Mouse (Mus musculus): ENCODE results near the gene Trpv2. TPM values are rescaled to one million over a fixed set of nuclear protein-coding genes. Genes with fewer than 3 reads are reported as not detected.

The Trpv2 gene
- polyA plus RNA-seq, 1 experiment: 4.0 TPM

GRCm38 (mm10) chr11:62540969-62541368, 33.3 kb upstream of the Trpv2 start:
- Histone ChIP-seq H3K27me3 (ENCODE audit: control insufficient read depth, insufficient read depth, low read length) (no peaks in the 10 kb centered on the region), H3K36me3 (ENCODE audit: control insufficient read depth, insufficient read depth, low read length) (no peaks in the 10 kb centered on the region), H3K4me3 (ENCODE audit: low read depth, low read length) (no peak overlapping the region), H3K4me1 (ENCODE audit: control insufficient read depth, insufficient read depth, insufficient read length, low read length) (peaks cover 2% of the 10 kb centered on the region; the same call in 1 of the 2 replicates), H3K27ac (ENCODE audit: insufficient read depth, low read depth, low read length) (no peak overlapping the region)
- 49% methylated on average over 2 of the region's 2 CpGs for WGBS
- TF ChIP-seq CTCF (IDR thresholded peaks at IDR 0.05; ENCODE audit: extremely low read depth, insufficient read length, insufficient replicate concordance, low read depth, low read length) (no peak), POLR2A (IDR thresholded peaks at IDR 0.05; ENCODE audit: low read depth, low read length) (no peak)

GRCm38 (mm10) chr11:62541581-62541980, 32.7 kb upstream of the Trpv2 start:
- Histone ChIP-seq H3K27ac (ENCODE audit: insufficient read depth, low read depth, low read length) (no peak overlapping the region), H3K36me3 (ENCODE audit: control insufficient read depth, insufficient read depth, low read length) (no peaks in the 10 kb centered on the region), H3K4me1 (ENCODE audit: control insufficient read depth, insufficient read depth, insufficient read length, low read length) (peaks cover 2% of the 10 kb centered on the region; the same call in 1 of the 2 replicates), H3K27me3 (ENCODE audit: control insufficient read depth, insufficient read depth, low read length) (no peaks in the 10 kb centered on the region), H3K4me3 (ENCODE audit: low read depth, low read length) (no peak overlapping the region)
- TF ChIP-seq CTCF (IDR thresholded peaks at IDR 0.05; ENCODE audit: extremely low read depth, insufficient read length, insufficient replicate concordance, low read depth, low read length) (no peak), POLR2A (IDR thresholded peaks at IDR 0.05; ENCODE audit: low read depth, low read length) (no peak)
- 94% methylated on average over 8 of the region's 8 CpGs for WGBS

- Histone ChIP-seq H3K4me1 (ENCODE audit: control insufficient read depth, insufficient read depth, insufficient read length, low read length) (no peaks in the 10 kb centered on the region), H3K36me3 (ENCODE audit: control insufficient read depth, insufficient read depth, low read length) (no peaks in the 10 kb centered on the region), H3K27me3 (ENCODE audit: control insufficient read depth, insufficient read depth, low read length) (no peaks in the 10 kb centered on the region), H3K27ac (ENCODE audit: insufficient read depth, low read depth, low read length) (no peak overlapping the region), H3K4me3 (ENCODE audit: low read depth, low read length) (no peak overlapping the region)
- WGBS: 85% methylated on average over 3 of the region's 3 CpGs
- TF ChIP-seq CTCF (IDR thresholded peaks at IDR 0.05; ENCODE audit: extremely low read depth, insufficient read length, insufficient replicate concordance, low read depth, low read length): no peak
- no peak for TF ChIP-seq POLR2A (IDR thresholded peaks at IDR 0.05; ENCODE audit: low read depth, low read length)
These were observed 30.3 kb upstream of the Trpv2 start for GRCm38 (mm10) chr11:62543991-62544390.

GRCm38 (mm10) chr11:62549782-62550181, 24.5 kb upstream of the Trpv2 start:
- no peak overlapping the region for H3K4me3 ChIP-seq (ENCODE audit: low read depth, low read length)
- peaks cover 17% of the 10 kb centered on the region for H3K36me3 ChIP-seq (ENCODE audit: control insufficient read depth, insufficient read depth, low read length)
- peaks cover 2% of the 10 kb centered on the region; the same call in 1 of the 2 replicates for H3K4me1 ChIP-seq (ENCODE audit: control insufficient read depth, insufficient read depth, insufficient read length, low read length)
- peak overlapping the region; percentile 100 for H3K27ac ChIP-seq (ENCODE audit: insufficient read depth, low read depth, low read length)
- WGBS: under 1% methylated on average over 5 of the region's 5 CpGs
- no peak for TF ChIP-seq POLR2A (IDR thresholded peaks at IDR 0.05; ENCODE audit: low read depth, low read length)
- TF ChIP-seq CTCF (IDR thresholded peaks at IDR 0.05; ENCODE audit: extremely low read depth, insufficient read length, insufficient replicate concordance, low read depth, low read length): no peak
- no peaks in the 10 kb centered on the region for H3K27me3 ChIP-seq (ENCODE audit: control insufficient read depth, insufficient read depth, low read length)

- Histone ChIP-seq H3K36me3 (ENCODE audit: control insufficient read depth, insufficient read depth, low read length) (peaks cover 18% of the 10 kb centered on the region), H3K27me3 (ENCODE audit: control insufficient read depth, insufficient read depth, low read length) (no peaks in the 10 kb centered on the region), H3K4me1 (ENCODE audit: control insufficient read depth, insufficient read depth, insufficient read length, low read length) (peaks cover 4% of the 10 kb centered on the region), H3K27ac (ENCODE audit: insufficient read depth, low read depth, low read length) (peak overlapping the region; percentile 100), H3K4me3 (ENCODE audit: low read depth, low read length) (peak overlapping the region; percentile 81)
- under 1% methylated on average over 11 of the region's 11 CpGs for WGBS
- TF ChIP-seq POLR2A (IDR thresholded peaks at IDR 0.05; ENCODE audit: low read depth, low read length) (no peak), CTCF (IDR thresholded peaks at IDR 0.05; ENCODE audit: extremely low read depth, insufficient read length, insufficient replicate concordance, low read depth, low read length) (no peak)
These were observed 24.0 kb upstream of the Trpv2 start for GRCm38 (mm10) chr11:62550227-62550685.

- TF ChIP-seq POLR2A (IDR thresholded peaks at IDR 0.05; ENCODE audit: low read depth, low read length) (peak; percentile 85), CTCF (IDR thresholded peaks at IDR 0.05; ENCODE audit: extremely low read depth, insufficient read length, insufficient replicate concordance, low read depth, low read length) (no peak)
- no peaks in the 10 kb centered on the region for H3K27me3 ChIP-seq (ENCODE audit: control insufficient read depth, insufficient read depth, low read length)
- WGBS: under 1% methylated on average over 40 of the region's 40 CpGs
- H3K4me1 ChIP-seq (ENCODE audit: control insufficient read depth, insufficient read depth, insufficient read length, low read length): peaks cover 6% of the 10 kb centered on the region
- H3K4me3 ChIP-seq (ENCODE audit: low read depth, low read length): peak within 1 kb of the TSS; percentile 81
- H3K27ac ChIP-seq (ENCODE audit: insufficient read depth, low read depth, low read length): peak within 1 kb of the TSS; percentile 100
- peaks cover 18% of the 10 kb centered on the region for H3K36me3 ChIP-seq (ENCODE audit: control insufficient read depth, insufficient read depth, low read length)
These were observed 23.5 kb upstream of the Trpv2 start, which contains the start of gene Ubb for GRCm38 (mm10) chr11:62550727-62551225. Gene Ubb, plus strand, starts transcription at chr11:62551171.

- peaks cover 6% of the 10 kb centered on the region for H3K4me1 ChIP-seq (ENCODE audit: control insufficient read depth, insufficient read depth, insufficient read length, low read length)
- H3K36me3 ChIP-seq (ENCODE audit: control insufficient read depth, insufficient read depth, low read length): peaks cover 18% of the 10 kb centered on the region
- H3K27me3 ChIP-seq (ENCODE audit: control insufficient read depth, insufficient read depth, low read length): no peaks in the 10 kb centered on the region
- WGBS: under 1% methylated on average over 58 of the region's 58 CpGs
- H3K4me3 ChIP-seq (ENCODE audit: low read depth, low read length): peak overlapping the region; percentile 73
- TF ChIP-seq POLR2A (IDR thresholded peaks at IDR 0.05; ENCODE audit: low read depth, low read length): peak; percentile 99
- TF ChIP-seq CTCF (IDR thresholded peaks at IDR 0.05; ENCODE audit: extremely low read depth, insufficient read length, insufficient replicate concordance, low read depth, low read length): 0 out of 2 replicates have a peak, but pooled peaks have one; percentile 4
- H3K27ac ChIP-seq (ENCODE audit: insufficient read depth, low read depth, low read length): peak overlapping the region; percentile 70
These were observed 22.8 kb upstream of the Trpv2 start for GRCm38 (mm10) chr11:62551226-62552119.

All from small intestine, adult 2 months (tissue).